Mouse (Mus musculus) urinary bladder, postnatal 36 days (tissue): Measurements from ENCODE around the gene Rundc3a.

Experiments used
- DNase-seq, 2 experiments: peaks; one replicate each; pipeline ENCODE4 v3.0.0; 2022; ENCODE audit warnings: low spot score in 2 of 2, mixed read lengths in 1 of 2

The Rundc3a gene

GRCm38 (mm10) chr11:102432896-102433295 is 39.7 kb downstream of the Rundc3a start:
- DNase-seq: peak in 1 of 2 experiments; percentile 71

GRCm38 (mm10) chr11:102433866-102434265 is 40.7 kb downstream of the Rundc3a start:
- DNase-seq: no peak

DNA sequence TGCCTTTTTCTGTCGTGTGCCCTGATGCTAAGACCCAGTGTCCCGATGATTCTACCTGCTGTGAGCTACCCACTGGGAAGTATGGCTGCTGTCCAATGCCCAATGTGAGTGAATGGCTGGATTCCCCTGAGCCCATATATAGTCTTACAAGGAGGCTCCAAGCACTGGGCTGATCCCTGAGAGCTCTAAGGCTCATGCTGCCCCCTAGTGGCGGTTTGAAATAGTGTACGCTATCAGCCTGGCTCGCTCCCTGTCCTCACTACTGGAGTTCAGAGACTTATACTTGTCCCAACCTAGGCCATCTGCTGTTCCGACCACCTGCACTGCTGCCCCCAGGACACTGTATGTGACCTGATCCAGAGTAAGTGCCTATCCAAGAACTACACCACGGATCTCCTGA is 41.2 kb downstream of the Rundc3a start:
- peak; percentile 73 to 84 for DNase-seq

DNA sequence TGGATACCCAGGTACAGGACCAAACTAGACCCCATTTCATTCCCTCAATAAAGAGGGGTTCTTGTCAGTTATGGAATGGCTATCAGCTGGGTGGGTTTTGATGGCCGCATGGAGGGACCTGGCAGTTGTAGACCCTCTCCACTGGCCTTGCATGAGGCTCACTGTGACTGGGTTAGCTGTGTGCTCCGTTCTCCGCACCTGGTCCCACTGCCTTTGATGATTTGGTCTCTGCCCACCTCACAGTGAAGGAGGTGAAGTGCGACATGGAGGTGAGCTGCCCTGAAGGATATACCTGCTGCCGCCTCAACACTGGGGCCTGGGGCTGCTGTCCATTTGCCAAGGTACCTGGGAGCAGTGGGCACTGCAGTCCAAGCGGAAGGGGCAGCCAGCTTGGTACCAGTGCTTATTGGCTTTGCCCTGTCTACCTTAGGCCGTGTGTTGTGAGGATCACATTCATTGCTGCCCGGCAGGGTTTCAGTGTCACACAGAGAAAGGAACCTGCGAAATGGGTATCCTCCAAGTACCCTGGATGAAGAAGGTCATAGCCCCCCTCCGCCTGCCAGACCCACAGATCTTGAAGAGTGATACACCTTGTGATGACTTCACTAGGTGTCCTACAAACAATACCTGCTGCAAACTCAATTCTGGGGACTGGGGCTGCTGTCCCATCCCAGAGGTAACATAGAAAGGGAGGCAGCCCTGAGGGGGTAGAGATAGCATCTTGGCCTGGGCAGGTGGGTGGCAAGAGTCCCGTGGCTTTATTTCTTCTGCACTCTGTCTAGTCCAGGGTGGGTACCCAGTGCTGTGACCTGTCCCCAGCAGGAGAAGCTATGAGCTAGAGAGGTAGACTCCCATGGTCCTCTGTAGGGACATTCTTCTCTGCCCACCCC is 41.9 kb downstream of the Rundc3a start:
- DNase-seq: no peak

GRCm38 (mm10) chr11:102435754-102436470 is 42.7 kb downstream of the Rundc3a start:
- DNase-seq: no peak

- no peak for DNase-seq
Observed at GRCm38 (mm10) chr11:102436471-102436790, 43.2 kb downstream of the Rundc3a start.

DNA sequence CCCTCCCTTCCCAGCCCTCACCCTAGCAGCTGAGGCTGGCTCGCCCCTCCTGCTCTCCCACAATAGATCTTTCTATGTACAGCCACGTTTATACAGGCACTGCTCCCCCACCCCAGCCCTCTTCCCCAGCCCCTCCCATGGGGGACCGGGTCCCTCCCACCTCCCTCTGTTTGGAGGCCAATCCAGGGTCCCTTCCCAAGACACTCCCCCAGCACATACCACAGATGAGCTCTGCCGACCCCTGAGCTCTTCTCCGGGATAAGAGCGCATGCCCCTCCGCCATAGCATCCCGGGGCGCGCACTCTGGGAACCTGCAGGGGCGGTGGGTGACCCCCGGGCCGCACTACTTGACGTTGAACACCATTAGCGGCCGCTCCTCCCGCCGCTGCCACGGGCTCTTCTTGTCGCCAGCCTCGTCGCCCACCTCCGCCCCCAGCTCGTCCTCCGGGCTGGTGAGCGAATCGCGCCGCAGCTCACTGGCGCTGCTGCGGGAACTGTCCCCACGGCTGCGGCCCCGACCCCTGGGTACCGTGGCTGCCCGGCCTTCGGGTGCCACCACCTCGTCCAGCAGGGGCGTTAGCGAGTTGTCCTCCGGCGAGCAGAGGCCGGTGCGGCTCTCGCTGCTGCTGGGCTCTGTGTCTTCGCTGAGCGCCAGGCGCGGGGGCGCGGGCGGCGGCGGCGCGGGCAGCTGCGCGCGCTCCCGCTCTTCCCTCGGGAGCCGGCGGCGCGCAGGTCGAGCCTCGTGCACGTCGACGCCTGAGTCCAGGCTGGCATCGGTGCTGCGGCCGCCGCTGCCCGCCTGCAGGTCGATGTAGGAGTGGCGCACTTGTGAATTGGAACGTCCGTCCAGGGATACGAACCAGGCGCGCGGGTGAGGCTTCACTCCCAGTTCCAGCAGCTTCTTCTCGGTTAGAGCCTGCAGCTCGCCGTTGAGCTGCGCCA is 44.2 kb downstream of the Rundc3a start:
- no peak for DNase-seq

GRCm38 (mm10) chr11:102438212-102439092 is 45.2 kb downstream of the Rundc3a start:
- DNase-seq: peak in 1 of 2 experiments; percentile 74

GRCm38 (mm10) chr11:102439093-102440082 is 46.2 kb downstream of the Rundc3a start:
- DNase-seq: no peak

DNA sequence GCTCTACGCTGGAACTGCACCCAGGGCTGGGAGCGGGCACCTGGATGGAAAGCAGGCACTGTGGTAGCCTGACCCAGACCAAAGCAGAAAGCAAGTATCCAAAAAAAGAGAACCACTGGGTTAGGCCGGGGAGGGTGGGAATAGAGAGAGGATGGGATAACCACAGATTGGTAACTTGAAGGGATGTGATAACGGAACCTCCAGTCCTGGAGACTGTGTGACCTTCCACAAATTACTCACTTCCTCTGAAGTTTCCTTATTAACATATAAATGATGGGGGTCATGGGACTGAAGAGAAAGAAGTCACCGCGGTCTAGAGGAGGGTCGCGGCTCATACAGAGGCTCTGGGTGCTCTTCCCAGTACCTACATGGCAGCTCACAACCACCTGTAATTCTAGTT is 47.1 kb downstream of the Rundc3a start:
- no peak for DNase-seq

GRCm38 (mm10) chr11:102441434-102441833 is 48.2 kb downstream of the Rundc3a start:
- DNase-seq: no peak

DNA sequence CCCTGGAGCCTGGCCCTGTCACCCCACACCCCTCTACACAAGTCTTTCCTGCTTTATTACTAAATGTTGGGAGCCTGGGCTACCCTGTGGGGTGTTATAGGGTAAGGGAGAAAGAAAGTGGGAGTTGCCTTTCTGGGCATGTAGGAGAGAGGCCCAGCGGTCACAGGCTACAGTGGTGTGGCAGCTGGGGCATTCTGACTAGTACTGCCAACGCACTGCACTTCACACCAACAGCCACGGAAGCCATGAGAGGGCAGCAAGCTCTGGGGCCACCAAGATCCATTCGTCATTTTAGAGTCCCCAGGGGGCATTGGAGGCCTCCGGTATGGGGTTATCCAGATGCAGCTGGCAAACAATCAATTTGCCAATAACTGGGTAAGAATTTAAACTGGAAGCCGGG is 48.9 kb downstream of the Rundc3a start:
- no peak for DNase-seq

- DNase-seq: no peak
Observed at GRCm38 (mm10) chr11:102443740-102444139, 50.5 kb downstream of the Rundc3a start.

- no peak for DNase-seq
Observed at GRCm38 (mm10) chr11:102444321-102444720, 51.1 kb downstream of the Rundc3a start.

DNA sequence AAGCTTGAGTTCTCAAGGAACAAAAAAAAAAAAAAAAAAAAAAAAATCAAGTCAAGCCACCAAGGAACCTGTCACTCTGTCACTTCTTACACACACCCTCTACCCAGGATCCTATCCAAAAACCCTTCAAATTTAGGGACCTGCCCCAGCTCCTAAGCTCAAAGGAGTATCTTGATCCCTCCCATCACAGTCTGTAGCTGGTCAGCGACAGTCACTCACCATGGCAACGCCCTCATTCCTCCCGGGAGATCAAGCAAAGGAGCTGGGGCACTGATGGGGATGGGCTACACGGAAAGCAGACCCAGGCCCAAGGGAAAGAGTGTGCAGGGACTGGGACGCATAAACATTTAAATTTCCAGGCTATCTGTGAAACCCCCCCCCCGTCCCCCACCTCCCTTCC is 51.6 kb downstream of the Rundc3a start:
- no peak for DNase-seq

DNA sequence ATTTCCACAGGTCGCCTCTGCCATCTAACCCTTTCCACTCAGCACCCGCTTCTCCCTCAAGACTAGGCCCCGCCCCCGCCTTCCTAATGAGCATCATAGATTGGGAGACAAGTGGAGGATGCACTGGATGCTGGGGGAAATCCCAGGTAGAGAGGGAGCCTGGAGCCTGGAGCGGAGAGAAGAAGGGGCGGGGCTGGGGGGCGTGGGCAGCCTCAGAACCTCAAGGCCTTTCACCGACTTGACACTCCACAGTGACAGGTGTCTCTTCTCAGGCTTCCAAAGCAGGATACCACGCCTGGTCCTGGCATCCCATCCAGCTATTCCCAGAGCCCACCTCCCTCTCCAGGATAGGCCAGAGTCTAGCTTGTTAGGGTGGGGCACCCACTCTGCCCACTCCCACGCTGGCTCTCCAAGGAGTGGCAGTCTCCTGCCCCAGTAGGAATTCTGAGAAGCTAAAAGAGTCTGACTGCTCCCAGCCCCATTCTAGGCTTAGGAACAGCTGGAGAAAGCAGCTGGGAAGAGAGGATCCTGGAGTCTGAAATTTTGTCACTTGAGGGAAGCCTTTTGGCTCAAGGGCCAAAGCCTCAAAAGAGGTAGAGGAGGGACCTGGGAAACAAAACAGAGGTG is 52.2 kb downstream of the Rundc3a start:
- DNase-seq: no peak

DNA sequence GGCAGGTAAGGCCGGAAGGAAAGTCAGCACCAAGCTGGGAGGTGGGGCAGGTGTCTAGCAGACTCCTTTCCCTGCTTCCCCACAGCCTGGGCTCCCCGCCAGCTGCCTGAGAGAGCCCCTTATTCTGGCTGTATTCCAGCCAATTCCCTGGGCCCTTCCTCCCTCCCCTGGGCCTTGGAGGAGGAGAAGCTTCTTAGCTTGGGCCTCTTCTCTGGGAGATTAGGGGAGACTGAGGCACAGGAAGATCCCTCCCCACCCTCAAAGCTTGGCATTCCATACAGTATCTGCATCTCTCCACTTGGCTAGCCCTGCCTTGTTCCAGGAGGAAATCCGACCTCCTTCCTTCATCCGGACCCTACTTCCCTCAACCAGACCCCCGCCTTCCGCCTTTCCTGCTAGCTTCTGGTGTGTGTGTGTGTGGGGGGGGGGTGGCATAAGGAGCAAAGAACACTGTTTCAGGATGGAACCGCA is 52.7 kb downstream of the Rundc3a start:
- no peak for DNase-seq

- no peak for DNase-seq
Observed at GRCm38 (mm10) chr11:102446581-102447461, 53.6 kb downstream of the Rundc3a start.
